Mouse (Mus musculus): ENCODE measurements around the gene Pigg. TPM values are rescaled to one million over a fixed set of nuclear protein-coding genes. Genes with fewer than 3 reads are reported as not detected.

Pigg gene
- total RNA-seq, 2 experiments from 2014 or later, result 9.3 to 10.7 TPM

GRCm38 (mm10) chr5:108349511-108350148 lies 37.2 kb downstream of the Pigg start:
- DNase-seq (ENCODE audit: low spot score in 2 of 2), result no peak

- no peak for DNase-seq (ENCODE audit: low spot score in 2 of 2)
Observed at GRCm38 (mm10) chr5:108354056-108354455, 41.6 kb downstream of the Pigg start.

GRCm38 (mm10) chr5:108357862-108358261 lies 45.5 kb downstream of the Pigg start:
- DNase-seq (ENCODE audit: low spot score in 2 of 2), result no peak

DNA sequence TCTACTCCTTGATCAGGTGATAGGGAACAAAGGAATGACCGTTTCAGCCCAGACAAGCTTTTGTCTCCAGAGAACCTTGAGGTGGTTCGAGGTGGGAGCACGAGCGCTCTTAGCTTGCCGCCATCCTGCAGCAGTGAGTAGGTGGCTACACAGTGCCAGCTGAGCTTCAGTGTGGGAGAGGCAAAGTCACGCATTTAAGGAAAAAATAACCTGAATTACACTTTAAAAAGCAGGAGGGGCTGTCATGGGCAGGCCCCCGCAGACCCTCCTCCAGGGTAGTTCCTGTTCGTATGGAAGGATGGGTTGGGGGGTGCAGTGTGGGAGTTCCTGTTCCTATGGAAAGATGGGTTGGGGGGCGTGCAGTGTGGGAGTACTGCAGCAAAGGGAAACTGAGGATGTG lies 47.1 kb downstream of the Pigg start:
- no peak for DNase-seq (ENCODE audit: low spot score in 2 of 2)

DNA sequence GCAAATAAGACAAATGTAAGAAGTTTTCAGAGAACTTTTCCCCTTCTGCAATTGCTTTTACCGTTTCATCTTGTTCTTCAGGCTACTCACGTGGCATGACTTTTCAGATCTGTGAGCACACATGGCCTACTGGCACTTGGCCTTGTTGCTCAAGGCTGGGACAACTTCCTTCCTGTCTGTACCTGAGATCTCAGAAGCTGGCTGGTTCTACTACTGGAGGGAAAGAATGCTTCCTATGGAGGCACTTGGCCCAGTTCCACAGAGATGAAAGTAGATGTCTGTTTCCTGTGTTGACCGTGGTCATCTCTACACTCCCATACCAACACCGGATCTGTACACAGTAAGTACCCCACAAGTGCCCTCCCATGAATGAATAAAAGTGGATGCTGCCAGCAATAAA lies 47.8 kb downstream of the Pigg start:
- DNase-seq (ENCODE audit: low spot score in 2 of 2), result no peak

DNA sequence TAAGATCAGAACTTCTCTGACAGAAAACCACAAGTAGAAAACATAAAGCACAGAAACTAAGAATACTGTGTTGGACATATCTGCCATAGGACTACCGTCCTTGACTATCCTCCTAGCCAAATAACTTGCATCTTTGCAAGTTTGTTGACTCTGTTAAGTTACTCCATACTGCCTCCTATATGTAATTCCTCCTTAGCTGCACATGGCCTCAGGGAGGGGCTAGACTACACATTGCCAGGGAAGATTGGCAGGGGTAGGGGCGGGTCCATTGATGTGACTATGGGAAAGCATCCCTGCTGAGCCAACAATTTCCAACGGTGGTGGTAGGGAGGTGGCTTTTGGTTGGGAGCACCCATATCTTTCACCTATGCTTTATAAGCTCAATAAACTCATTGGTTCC lies 49.9 kb downstream of the Pigg start:
- DNase-seq (ENCODE audit: low spot score in 2 of 2), result no peak

DNA sequence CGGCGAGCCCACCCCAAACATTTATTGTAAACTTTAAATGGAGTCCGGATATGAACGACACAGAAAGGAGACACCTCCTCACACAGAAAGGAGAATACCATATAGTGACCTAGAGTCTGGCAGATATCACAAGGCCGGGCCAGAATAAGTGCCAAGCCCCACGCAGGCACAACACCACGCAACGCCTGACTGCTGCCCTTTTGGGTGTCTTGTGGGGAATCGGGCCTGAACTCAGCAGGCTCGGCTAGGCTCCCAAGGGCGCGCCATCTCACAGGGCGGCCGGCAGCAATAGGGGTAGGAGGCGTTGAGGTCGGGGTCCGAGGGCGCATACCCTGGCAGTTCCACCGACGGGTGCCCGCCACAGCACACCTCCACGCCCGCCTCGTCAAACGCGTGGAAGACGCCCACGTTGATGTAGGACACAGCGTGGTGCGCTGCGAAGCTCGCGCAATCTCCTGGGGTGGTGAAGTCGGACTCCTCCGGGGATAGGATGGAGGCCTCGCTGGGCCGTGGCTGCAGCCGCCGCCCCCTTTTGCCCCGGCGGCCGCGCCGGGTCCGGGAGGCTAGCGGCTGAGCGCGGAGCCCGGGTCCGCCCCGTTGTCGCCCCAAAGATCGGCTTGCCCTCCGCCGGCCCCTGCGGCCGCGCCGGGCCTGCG lies 54.0 kb downstream of the Pigg start:
- peak in 1 of 2 experiments; percentile 42 for DNase-seq (ENCODE audit: low spot score in 2 of 2)

GRCm38 (mm10) chr5:108366984-108367841 lies 54.8 kb downstream of the Pigg start:
- peak; percentile 39 to 58 for DNase-seq (ENCODE audit: low spot score in 2 of 2)

- DNase-seq (ENCODE audit: low spot score in 2 of 2), result peak in 1 of 2 experiments; percentile 34
Observed at GRCm38 (mm10) chr5:108367871-108368332, 55.5 kb downstream of the Pigg start, which contains the start of gene Gm42517. Gm42517 (minus strand) TSS chr5:108367922.

DNA sequence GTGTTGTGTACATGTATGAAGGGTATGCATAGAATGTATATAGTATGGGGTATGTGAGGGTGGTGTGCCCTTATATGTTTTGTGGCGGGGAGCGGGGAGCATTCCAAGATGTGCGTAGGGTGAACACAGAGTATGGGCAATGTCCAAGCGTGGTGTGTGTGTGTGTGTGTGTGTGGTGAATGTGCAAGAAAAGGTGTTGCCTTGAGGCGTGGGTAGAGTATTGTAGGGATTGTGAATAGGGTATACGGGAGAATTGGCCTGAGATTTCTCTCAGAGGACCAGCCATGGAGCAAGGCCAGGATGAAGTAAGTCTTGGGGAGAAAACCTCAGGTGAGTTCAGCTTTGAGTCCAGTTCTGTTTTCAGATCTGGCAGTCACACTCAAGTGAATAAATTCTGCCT lies 56.0 kb downstream of the Pigg start:
- DNase-seq (ENCODE audit: low spot score in 2 of 2), result no peak

GRCm38 (mm10) chr5:108368851-108369621 lies 56.6 kb downstream of the Pigg start:
- peak; percentile 76 for DNase-seq (ENCODE audit: low spot score in 2 of 2)

DNA sequence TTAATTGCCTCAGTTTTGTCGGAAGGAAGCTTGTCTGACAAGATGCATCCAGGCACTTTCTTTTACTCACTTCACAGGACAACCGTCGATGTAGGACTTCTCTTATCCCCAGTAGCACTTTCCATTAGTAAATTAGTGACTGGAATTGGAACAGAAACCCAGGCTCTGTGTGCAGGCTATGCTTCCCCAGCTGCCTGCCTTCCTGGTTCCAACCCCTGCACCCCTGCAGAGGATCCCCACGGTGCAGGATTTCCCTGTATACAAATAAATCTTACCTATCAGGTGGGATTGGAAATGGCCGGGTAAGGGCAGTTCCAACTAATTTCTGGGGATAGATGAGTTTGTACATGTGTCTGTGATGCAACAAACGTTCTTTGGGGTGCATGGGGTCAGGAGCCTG lies 57.6 kb downstream of the Pigg start:
- DNase-seq (ENCODE audit: low spot score in 2 of 2), result no peak

- DNase-seq (ENCODE audit: low spot score in 2 of 2), result no peak
Observed at GRCm38 (mm10) chr5:108374079-108374478, 61.7 kb downstream of the Pigg start.

GRCm38 (mm10) chr5:108376059-108376458 lies 63.6 kb downstream of the Pigg start:
- no peak for DNase-seq (ENCODE audit: low spot score in 2 of 2)

DNA sequence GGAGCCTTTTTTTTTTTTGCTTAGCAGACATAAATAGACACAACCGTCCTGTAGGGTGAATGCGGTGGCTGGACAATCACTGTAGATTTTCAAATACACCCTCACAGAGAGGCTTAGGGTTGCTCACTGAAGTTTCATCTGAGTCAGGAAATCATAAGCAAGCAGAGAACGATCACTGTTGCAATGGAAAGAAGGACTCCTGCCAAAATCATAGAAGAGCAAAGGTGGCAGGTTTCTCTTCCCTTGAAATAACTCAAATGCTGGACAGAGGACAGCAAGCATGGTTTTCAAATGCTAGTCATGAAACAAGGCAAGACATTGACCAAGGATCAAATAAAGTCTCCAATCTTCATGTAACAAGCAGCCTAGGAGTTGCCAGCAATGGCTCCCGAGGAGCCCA lies 65.9 kb downstream of the Pigg start:
- DNase-seq (ENCODE audit: low spot score in 2 of 2), result no peak

DNA sequence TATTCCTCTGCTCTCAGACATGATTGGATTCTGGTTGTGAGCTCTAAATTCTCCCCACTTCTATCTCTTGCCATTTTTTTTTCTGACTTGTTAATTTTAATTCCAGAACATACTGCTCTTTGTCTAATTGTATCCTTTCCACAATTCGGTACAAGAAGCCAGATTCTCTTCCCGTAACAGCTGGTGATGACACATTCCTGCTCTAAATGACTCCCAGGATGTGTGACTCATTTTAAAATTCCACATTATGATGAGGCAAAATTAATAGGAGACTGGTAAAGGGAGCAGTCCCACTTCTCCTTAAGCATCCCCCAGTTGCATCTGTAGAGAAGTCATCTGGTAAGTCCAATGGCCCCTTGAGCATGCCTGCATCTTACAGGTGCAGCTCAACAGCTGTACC lies 73.2 kb downstream of the Pigg start:
- DNase-seq (ENCODE audit: low spot score in 2 of 2), result peak in 1 of 2 experiments; percentile 81

DNA sequence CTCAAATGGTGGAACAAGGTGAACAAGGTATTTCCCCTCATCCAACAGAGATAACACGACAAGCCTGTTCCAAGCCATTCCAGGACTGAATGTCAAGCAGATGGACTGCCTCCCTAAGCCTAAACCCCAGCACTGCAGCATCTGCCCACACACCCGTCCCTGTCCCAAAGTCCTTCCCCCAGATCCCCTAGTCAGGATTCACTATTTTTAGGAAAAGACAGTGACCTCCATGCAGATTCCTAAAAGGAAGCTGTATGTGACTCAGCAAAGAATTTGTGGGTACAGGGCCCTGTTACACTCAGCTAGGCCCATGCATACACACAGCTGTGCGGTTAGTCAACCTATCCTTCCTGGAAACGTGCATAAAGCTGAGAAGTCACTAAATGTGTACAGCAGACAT lies 74.0 kb downstream of the Pigg start:
- DNase-seq (ENCODE audit: low spot score in 2 of 2), result no peak

DNA sequence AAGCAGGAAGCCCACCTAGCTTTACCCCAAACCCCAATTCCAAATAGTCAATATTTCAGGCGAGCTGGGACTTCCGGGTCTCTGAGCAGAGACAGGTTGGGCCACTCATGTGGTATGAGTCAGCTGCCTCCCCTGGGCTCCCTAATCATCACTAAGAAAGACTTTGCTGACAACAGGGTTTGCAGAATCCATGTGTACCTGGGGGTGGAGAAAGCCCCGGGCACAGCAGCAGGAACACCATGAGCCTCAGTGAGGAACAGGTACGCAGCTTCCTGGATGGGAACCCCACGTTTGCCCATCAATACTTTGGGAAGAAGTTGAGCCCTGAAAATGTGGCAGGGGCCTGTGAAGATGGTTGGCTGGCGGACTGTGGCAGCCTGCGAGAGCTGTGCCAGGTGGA lies 75.8 kb downstream of the Pigg start, which contains the start of gene Pde6b:
Gene Pde6b (plus strand): TSS at position 191 of the 400 bp plus-strand sequence.
- DNase-seq (ENCODE audit: low spot score in 2 of 2), result no peak

- no peak for DNase-seq (ENCODE audit: low spot score in 2 of 2)
Observed at GRCm38 (mm10) chr5:108389744-108390143, 77.3 kb downstream of the Pigg start.
